23 mouse cellular contexts compared by ENCODE assay signal in genomic region chr4:108913180-108913579, GRCm38 (mm10). TPM values are rescaled to one million over a fixed set of nuclear protein-coding genes. Genes with fewer than 3 reads are reported as not detected.
A peak's percentile ranks its signal among the peaks of the same experiment; 100 is the strongest.
DNase-seq lines count a peak whose midpoint lies in the region; ATAC-seq and TF ChIP-seq lines count a peak whose summit lies in the region.
"Had no signal": no experiment of that assay in that cellular context is flagged by ENCODE, and none has a peak within 500 bp of the region (broad histone marks: within the 10 kb centered on the region; RNA-seq: fewer than 3 reads in every experiment).

No protein-coding gene starts in this region.

- peak; percentile 3 for DNase-seq in heart, adult 11 months
- DNase-seq in heart, adult 9 months (ENCODE audit: low spot score in 2 of 2) = no peak
- peak; percentile 9 for DNase-seq in lung, embryonic 14.5 days
- no peak for DNase-seq in lung, postnatal 14 days
- no peak for DNase-seq in lung, adult 2 months
- DNase-seq: adrenal gland, adult 2 months; adrenal gland, postnatal 10 days; adrenal gland, postnatal 25 days; cerebellum, adult 11 months; cerebellum, adult 18-20 months; cerebellum, adult 8-10 months; cerebellum, adult 9-11 months; cerebellum, postnatal 14 days; cerebellum, postnatal 36 days; embryo, embryonic 11 days had no signal

- no peaks in the 10 kb centered on the region for H3K36me3 ChIP-seq in lung, embryonic 14.5 days (ENCODE audit: insufficient read depth)
- no peaks in the 10 kb centered on the region for H3K36me3 ChIP-seq in lung, embryonic 16.5 days (ENCODE audit: control insufficient read depth, insufficient read depth, low read length)
- H3K36me3 ChIP-seq: embryonic facial prominence, embryonic 12.5 days; embryonic facial prominence, embryonic 15.5 days; forebrain, embryonic 10.5 days; forebrain, embryonic 12.5 days had no signal

- no peak for TF ChIP-seq CTCF in lung, embryonic 14.5 days (IDR thresholded peaks at IDR 0.05; ENCODE audit: low read depth)
- no peak for TF ChIP-seq CTCF in lung, adult 2 months (IDR thresholded peaks at IDR 0.05; ENCODE audit: insufficient read depth, low read length)

- ATAC-seq in lung, embryonic 14.5 days (ENCODE audit: insufficient read depth) = no peak
- peak; percentile 78 for ATAC-seq in lung, embryonic 16.5 days (ENCODE audit: low read depth)
- ATAC-seq: forebrain, embryonic 14.5 days; forebrain, embryonic 16.5 days had no signal

- no peak for TF ChIP-seq POLR2A in lung, adult 2 months (IDR thresholded peaks at IDR 0.05; ENCODE audit: borderline replicate concordance, extremely low read depth, low read depth, low read length)

- no peaks in the 10 kb centered on the region for H3K27me3 ChIP-seq in lung, embryonic 14.5 days (ENCODE audit: insufficient read depth, low read length)
- H3K27me3 ChIP-seq in lung, embryonic 16.5 days (ENCODE audit: control insufficient read depth, insufficient read depth, low read depth, low read length) = no peaks in the 10 kb centered on the region
- H3K27me3 ChIP-seq: embryonic facial prominence, embryonic 12.5 days; embryonic facial prominence, embryonic 15.5 days; forebrain, embryonic 12.5 days had no signal

- H3K4me1 ChIP-seq in lung, embryonic 14.5 days (ENCODE audit: insufficient read depth) = no peaks in the 10 kb centered on the region
- H3K4me1 ChIP-seq in lung, embryonic 16.5 days (replicated peaks; ENCODE audit: control insufficient read depth, insufficient read depth, low read length) = peaks cover 6% of the 10 kb centered on the region
- no peaks in the 10 kb centered on the region for H3K4me1 ChIP-seq in lung, adult 2 months (ENCODE audit: control insufficient read depth, insufficient read depth, low read length)
- H3K4me1 ChIP-seq: embryonic facial prominence, embryonic 15.5 days; forebrain, embryonic 10.5 days; forebrain, embryonic 12.5 days had no signal

- H3K4me3 ChIP-seq in lung, embryonic 14.5 days (ENCODE audit: low read depth, low read length) = no peak overlapping the region
- H3K4me3 ChIP-seq in lung, embryonic 16.5 days (ENCODE audit: low read length) = no peak overlapping the region
- H3K4me3 ChIP-seq in lung, adult 2 months (replicated peaks; ENCODE audit: extremely low read depth, low read depth, low read length) = no peak overlapping the region
- H3K4me3 ChIP-seq: embryonic facial prominence, embryonic 12.5 days; embryonic facial prominence, embryonic 15.5 days; erythroblast, embryonic 14.5 days; forebrain, embryonic 10.5 days; forebrain, embryonic 12.5 days had no signal

- 52% methylated on average over 2 of the region's 2 CpGs for WGBS in lung, embryonic 14.5 days
- whole genome bisulfite sequencing in lung, embryonic 16.5 days = 59% methylated on average over 2 of the region's 2 CpGs
- 78% methylated on average over 2 of the region's 2 CpGs for WGBS in lung, adult 2 months

- no peak overlapping the region for H3K4me2 ChIP-seq in lung, embryonic 14.5 days
- no peak overlapping the region for H3K4me2 ChIP-seq in lung, embryonic 16.5 days (ENCODE audit: low read depth, low read length)
- H3K4me2 ChIP-seq: embryonic facial prominence, embryonic 12.5 days; embryonic facial prominence, embryonic 15.5 days; forebrain, embryonic 12.5 days had no signal

- no peak overlapping the region for H3K27ac ChIP-seq in lung, embryonic 14.5 days (ENCODE audit: low read depth)
- H3K27ac ChIP-seq in lung, embryonic 16.5 days (ENCODE audit: low read length) = no peak overlapping the region
- H3K27ac ChIP-seq: embryonic facial prominence, embryonic 12.5 days; embryonic facial prominence, embryonic 15.5 days; forebrain, embryonic 10.5 days; forebrain, embryonic 12.5 days had no signal

- no peaks in the 10 kb centered on the region for H3K9me3 ChIP-seq in lung, embryonic 14.5 days (ENCODE audit: low read depth, low read length)
- H3K9me3 ChIP-seq in lung, embryonic 16.5 days (ENCODE audit: control insufficient read depth, low read length) = no peaks in the 10 kb centered on the region
- H3K9me3 ChIP-seq: embryonic facial prominence, embryonic 12.5 days; embryonic facial prominence, embryonic 15.5 days; forebrain, embryonic 10.5 days; forebrain, embryonic 12.5 days had no signal

- H3K9ac ChIP-seq in lung, embryonic 14.5 days = no peak overlapping the region
- H3K9ac ChIP-seq in lung, embryonic 16.5 days (ENCODE audit: low read length) = no peak overlapping the region
- H3K9ac ChIP-seq: embryonic facial prominence, embryonic 12.5 days; embryonic facial prominence, embryonic 15.5 days; forebrain, embryonic 12.5 days had no signal

RNA-seq across cellular contexts. Expression of gene Rab3b, which starts 34.3 kb away (rescaled TPM):
- 6.3 and 8.0 TPM in 2 replicates for polyA plus RNA-seq in lung, embryonic 14.5 days (2014; fragmentation: Nextera tagmentation; extraction: Ambion mirVana)
- 6.5 and 8.4 TPM in 2 replicates for polyA plus RNA-seq in lung, embryonic 16.5 days (2015; fragmentation: Nextera tagmentation; extraction: Ambion mirVana)
- polyA plus RNA-seq in lung, adult 2 months (2012; rRNA removed) = 1.9 and 2.3 TPM in 2 replicates
- polyA plus RNA-seq: erythroblast, embryonic 14.5 days had no signal

Comparison
In these comparisons a context has a peak if more than half of its experiments do, and no peak if none do; other contexts are left out.
1. DNase-seq: peak in heart, adult 11 months (single experiment) and lung, embryonic 14.5 days (single experiment); none in heart, adult 9 months (0 of 2), lung, postnatal 14 days (single experiment) and lung, adult 2 months (single experiment).